Mouse (Mus musculus): ENCODE results near the gene Prima1. TPM values are rescaled to one million over a fixed set of nuclear protein-coding genes. Genes with fewer than 3 reads are reported as not detected.

Gene Prima1
- polyA plus RNA-seq, 1 experiment from 2014 or later = 0.42 TPM

GRCm38 (mm10) chr12:103214797-103215196, 27.2 kb downstream of the Prima1 start:
- TF ChIP-seq CTCF (IDR thresholded peaks at IDR 0.05; ENCODE audit: low read depth) = no peak
- Histone ChIP-seq H3K4me1 (replicated peaks; ENCODE audit: insufficient read depth, low read length) (no peaks in the 10 kb centered on the region; the same call in 1 of the 2 replicates), H3K4me3 (replicated peaks; ENCODE audit: low read depth, low read length) (no peak overlapping the region), H3K27me3 (ENCODE audit: insufficient read depth, low read length) (no peaks in the 10 kb centered on the region), H3K27ac (no peak overlapping the region), H3K4me2 (ENCODE audit: low read length) (no peak overlapping the region), H3K9ac (ENCODE audit: low read depth, low read length) (no peak overlapping the region), H3K9me3 (replicated peaks; ENCODE audit: low read length) (no peaks in the 10 kb centered on the region), H3K36me3 (ENCODE audit: insufficient read depth, low read length) (no peaks in the 10 kb centered on the region)
- WGBS = 79% methylated on average over 2 of the region's 2 CpGs
- DNase-seq (ENCODE audit: low spot score) = no peak
- ATAC-seq (replicated peaks; ENCODE audit: low FRiP score, low read depth) = no peak

GRCm38 (mm10) chr12:103214270-103214669, 27.7 kb downstream of the Prima1 start:
- Histone ChIP-seq H3K4me1 (replicated peaks; ENCODE audit: insufficient read depth, low read length) (no peaks in the 10 kb centered on the region; the same call in 1 of the 2 replicates), H3K9me3 (replicated peaks; ENCODE audit: low read length) (no peaks in the 10 kb centered on the region), H3K4me3 (replicated peaks; ENCODE audit: low read depth, low read length) (no peak overlapping the region), H3K4me2 (ENCODE audit: low read length) (no peak overlapping the region), H3K9ac (ENCODE audit: low read depth, low read length) (no peak overlapping the region), H3K27me3 (ENCODE audit: insufficient read depth, low read length) (no peaks in the 10 kb centered on the region), H3K36me3 (ENCODE audit: insufficient read depth, low read length) (no peaks in the 10 kb centered on the region), H3K27ac (no peak overlapping the region)
- ATAC-seq (replicated peaks; ENCODE audit: low FRiP score, low read depth) = no peak
- DNase-seq (ENCODE audit: low spot score) = peak; percentile 10
- TF ChIP-seq CTCF (IDR thresholded peaks at IDR 0.05; ENCODE audit: low read depth) = no peak
- WGBS = 32% methylated on average over 10 of the region's 10 CpGs

GRCm38 (mm10) chr12:103213591-103213990, 28.4 kb downstream of the Prima1 start:
- WGBS = 83% methylated on average over 2 of the region's 2 CpGs
- H3K9me3 ChIP-seq (replicated peaks; ENCODE audit: low read length) = no peaks in the 10 kb centered on the region
- H3K4me1 ChIP-seq (replicated peaks; ENCODE audit: insufficient read depth, low read length) = no peaks in the 10 kb centered on the region; the same call in 1 of the 2 replicates
- H3K4me2 ChIP-seq (ENCODE audit: low read length) = no peak overlapping the region
- no peak overlapping the region for H3K9ac ChIP-seq (ENCODE audit: low read depth, low read length)
- H3K27me3 ChIP-seq (ENCODE audit: insufficient read depth, low read length) = no peaks in the 10 kb centered on the region
- no peaks in the 10 kb centered on the region for H3K36me3 ChIP-seq (ENCODE audit: insufficient read depth, low read length)
- H3K4me3 ChIP-seq (replicated peaks; ENCODE audit: low read depth, low read length) = no peak overlapping the region
- no peak for ATAC-seq (replicated peaks; ENCODE audit: low FRiP score, low read depth)
- DNase-seq (ENCODE audit: low spot score) = no peak
- H3K27ac ChIP-seq = no peak overlapping the region
- no peak for TF ChIP-seq CTCF (IDR thresholded peaks at IDR 0.05; ENCODE audit: low read depth)

- Histone ChIP-seq H3K36me3 (ENCODE audit: insufficient read depth, low read length) (no peaks in the 10 kb centered on the region), H3K4me3 (replicated peaks; ENCODE audit: low read depth, low read length) (no peak overlapping the region), H3K9me3 (replicated peaks; ENCODE audit: low read length) (no peaks in the 10 kb centered on the region), H3K27me3 (ENCODE audit: insufficient read depth, low read length) (no peaks in the 10 kb centered on the region), H3K4me1 (replicated peaks; ENCODE audit: insufficient read depth, low read length) (no peaks in the 10 kb centered on the region; the same call in 1 of the 2 replicates), H3K27ac (no peak overlapping the region), H3K4me2 (ENCODE audit: low read length) (no peak overlapping the region), H3K9ac (ENCODE audit: low read depth, low read length) (no peak overlapping the region)
- no peak for TF ChIP-seq CTCF (IDR thresholded peaks at IDR 0.05; ENCODE audit: low read depth)
- no peak for ATAC-seq (replicated peaks; ENCODE audit: low FRiP score, low read depth)
- 66% methylated on average over 5 of the region's 5 CpGs for WGBS
- DNase-seq (ENCODE audit: low spot score) = no peak
These were observed 30.9 kb downstream of the Prima1 start for GRCm38 (mm10) chr12:103211078-103211477.

- H3K9me3 ChIP-seq (replicated peaks; ENCODE audit: low read length) = no peaks in the 10 kb centered on the region
- WGBS = 86% methylated on average over 7 of the region's 7 CpGs
- no peaks in the 10 kb centered on the region for H3K27me3 ChIP-seq (ENCODE audit: insufficient read depth, low read length)
- ATAC-seq (replicated peaks; ENCODE audit: low FRiP score, low read depth) (no peak), DNase-seq (ENCODE audit: low spot score) (no peak)
- TF ChIP-seq CTCF (IDR thresholded peaks at IDR 0.05; ENCODE audit: low read depth) = no peak
- H3K4me3 ChIP-seq (replicated peaks; ENCODE audit: low read depth, low read length) = no peak overlapping the region
- H3K27ac ChIP-seq = no peak overlapping the region
- H3K36me3 ChIP-seq (ENCODE audit: insufficient read depth, low read length) = no peaks in the 10 kb centered on the region
- no peak overlapping the region for H3K4me2 ChIP-seq (ENCODE audit: low read length)
- H3K4me1 ChIP-seq (replicated peaks; ENCODE audit: insufficient read depth, low read length) = no peaks in the 10 kb centered on the region
- H3K9ac ChIP-seq (ENCODE audit: low read depth, low read length) = no peak overlapping the region
These were observed 32.4 kb downstream of the Prima1 start for GRCm38 (mm10) chr12:103209581-103209980.

- no peak overlapping the region for H3K4me2 ChIP-seq (ENCODE audit: low read length)
- H3K9ac ChIP-seq (ENCODE audit: low read depth, low read length) = no peak overlapping the region
- 0 out of 2 replicates have a peak, but pooled peaks cover 3% of the 10 kb centered on the region for H3K4me1 ChIP-seq (replicated peaks; ENCODE audit: insufficient read depth, low read length)
- no peak overlapping the region for H3K27ac ChIP-seq
- no peaks in the 10 kb centered on the region for H3K36me3 ChIP-seq (ENCODE audit: insufficient read depth, low read length)
- no peak for DNase-seq (ENCODE audit: low spot score)
- H3K27me3 ChIP-seq (ENCODE audit: insufficient read depth, low read length) = no peaks in the 10 kb centered on the region
- no peaks in the 10 kb centered on the region for H3K9me3 ChIP-seq (replicated peaks; ENCODE audit: low read length)
- 65% methylated on average over 7 of the region's 7 CpGs for WGBS
- no peak for TF ChIP-seq CTCF (IDR thresholded peaks at IDR 0.05; ENCODE audit: low read depth)
- H3K4me3 ChIP-seq (replicated peaks; ENCODE audit: low read depth, low read length) = no peak overlapping the region
- no peak for ATAC-seq (replicated peaks; ENCODE audit: low FRiP score, low read depth)
These were observed 36.4 kb downstream of the Prima1 start for GRCm38 (mm10) chr12:103205561-103205960.

All from kidney, postnatal 0 days (tissue).